Mouse (Mus musculus) heart, adult 2 months (tissue): ENCODE data around the gene Gm10645. TPM values are rescaled to one million over a fixed set of nuclear protein-coding genes. Genes with fewer than 3 reads are reported as not detected.

ENCODE experiments used
- DNase-seq, 2 experiments: peaks; one replicate each; pipeline ENCODE4 v3.0.0; 2021
- H3K27ac ChIP-seq: fragments of 200-600 bp; 2 replicates; pipeline ENCODE4 v1.8.1; 2022
- H3K27me3 ChIP-seq: fragments of 200-500 bp; 2 replicates; pipeline ENCODE4 v1.6.1; 2012; ENCODE audit warnings: mild to moderate bottlenecking, low read length, inconsistent platforms, mixed read lengths; ENCODE audit not compliant: control insufficient read depth, insufficient read depth
- H3K36me3 ChIP-seq: fragments of 200-500 bp; 2 replicates; pipeline ENCODE4 v1.6.1; 2012; ENCODE audit warnings: low read length, inconsistent platforms; ENCODE audit not compliant: control insufficient read depth, insufficient read depth
- H3K4me1 ChIP-seq: fragments of 200-500 bp; 2 replicates; pipeline ENCODE4 v1.6.1; 2011; ENCODE audit warnings: low read length; ENCODE audit not compliant: control insufficient read depth, insufficient read depth
- H3K4me3 ChIP-seq: fragments of 200-600 bp; 2 replicates; pipeline ENCODE4 v1.8.1; 2022
- H3K79me2 ChIP-seq: fragments of 200-500 bp; replicated peaks from 2 replicates; pipeline ENCODE4 v1.6.1; 2012; ENCODE audit warnings: mild to moderate bottlenecking, inconsistent platforms, low read length, moderate library complexity, mixed read lengths; ENCODE audit not compliant: control insufficient read depth, insufficient read depth
- H3K9ac ChIP-seq: fragments of 200-500 bp; 2 replicates; pipeline ENCODE4 v1.6.1; 2012; ENCODE audit warnings: low read depth, mild to moderate bottlenecking, control low read depth, inconsistent platforms, low read length, mixed read lengths
- CTCF ChIP-seq: fragments of 200-600 bp; IDR thresholded peaks from 2 replicates; pipeline ENCODE4 v1.8.1; 2022; ENCODE audit warnings: antibody characterized with exemption, mild to moderate bottlenecking, moderate library complexity
- EP300 ChIP-seq: fragments of 200-500 bp; IDR thresholded peaks from 2 replicates; pipeline ENCODE4 v1.6.1; 2011; ENCODE audit warnings: low read depth, low read length, control low read depth; ENCODE audit not compliant: insufficient read depth
- POLR2A ChIP-seq: fragments of 200-500 bp; IDR thresholded peaks from 2 replicates; pipeline ENCODE4 v1.6.1; 2011; ENCODE audit warnings: mild to moderate bottlenecking, low read depth, low read length, control low read depth; ENCODE audit not compliant: insufficient read depth
- WGBS: fragments of 180-500 bp; shearing (Covaris S2); methylation state at CpG from one replicate; pipeline ENCODE4 v1.1.7; 2018; 5-methylcytosine and 5-hydroxymethylcytosine counted together
- intact Hi-C: fragments of 180-260 bp; cut with DNase I; formaldehyde crosslinking; loops from one replicate; pipeline ENCODE4 v1.15.1; 2025
- polyA plus RNA-seq: library from polyadenylated mRNA; depleted of rRNA; stranded (reverse); fragments of >200 nt; gene quantifications from 2 replicates; pipeline ENCODE4 v1.2.3, GENCODE M21; 2012
- total RNA-seq, 2 experiments: library from RNA; stranded (reverse); gene quantifications; 2 replicates each; pipeline ENCODE4 v1.2.3; 2021

Gm10645 gene
- total and polyA plus RNA-seq, 3 experiments = 0.20 to 0.29 TPM; not detected in 1

DNA sequence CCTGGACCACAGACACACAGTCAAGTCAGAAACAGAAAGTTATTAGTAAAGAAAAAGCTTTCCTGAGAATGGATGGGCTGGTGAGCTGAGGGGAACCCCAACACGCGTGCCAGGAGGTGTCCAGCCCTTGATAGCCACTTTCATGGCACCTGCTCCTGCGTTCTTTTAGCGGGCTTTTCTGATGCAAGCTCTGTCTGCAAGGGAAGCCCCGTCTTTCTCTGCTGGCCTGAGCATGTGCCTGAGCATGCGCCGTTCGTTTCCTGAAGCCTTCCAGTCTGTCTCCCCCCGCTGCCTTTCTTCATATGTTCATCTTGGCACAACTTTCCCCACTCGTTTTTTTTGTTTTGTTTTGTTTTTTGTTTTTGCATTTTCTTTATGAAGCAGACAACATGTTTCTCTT lies 9.7 kb upstream of the Gm10645 start:
- DNase-seq = no peak
- Histone ChIP-seq H3K27ac (no peak overlapping the region), H3K79me2 (no peaks in the 10 kb centered on the region), H3K9ac (no peak overlapping the region), H3K36me3 (no peaks in the 10 kb centered on the region), H3K4me1 (peaks cover 4% of the 10 kb centered on the region; the same call in 1 of the 2 replicates), H3K27me3 (no peaks in the 10 kb centered on the region), H3K4me3 (no peak overlapping the region)
- no peak for TF ChIP-seq CTCF
- no peak for TF ChIP-seq EP300
- TF ChIP-seq POLR2A = no peak
- intact Hi-C loops = no loop called here
- WGBS = 63% methylated on average over 10 of the region's 10 CpGs

- Histone ChIP-seq H3K4me1 (no peaks in the 10 kb centered on the region), H3K27me3 (no peaks in the 10 kb centered on the region), H3K9ac (no peak overlapping the region), H3K79me2 (no peaks in the 10 kb centered on the region), H3K27ac (no peak overlapping the region), H3K36me3 (no peaks in the 10 kb centered on the region), H3K4me3 (no peak overlapping the region)
- WGBS = 53% methylated on average over 6 of the region's 6 CpGs
- intact Hi-C loops = no loop called here
- no peak for DNase-seq
- TF ChIP-seq CTCF (no peak), POLR2A (no peak), EP300 (no peak)
These were observed 4.9 kb upstream of the Gm10645 start for GRCm38 (mm10) chr8:83170894-83171293.

DNA sequence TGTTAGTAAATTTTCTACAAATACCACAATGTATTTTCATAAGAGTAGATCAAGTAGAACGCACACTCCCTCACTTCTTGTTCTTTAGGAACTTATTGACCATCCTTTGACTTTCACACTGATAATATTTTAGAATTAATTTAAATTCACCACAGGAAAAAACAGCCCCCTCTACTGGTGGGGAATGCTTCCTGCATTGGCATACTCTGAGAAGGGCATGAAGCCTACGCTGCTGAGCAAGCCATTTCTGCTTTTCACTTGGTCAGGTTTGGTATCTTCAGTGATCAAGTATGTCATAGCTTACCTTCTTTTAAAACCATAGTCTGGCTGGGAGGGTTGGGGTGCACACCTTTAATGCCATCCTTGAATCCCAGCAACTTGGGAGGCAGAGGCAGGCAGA lies 3.7 kb upstream of the Gm10645 start:
- Histone ChIP-seq H3K9ac (no peak overlapping the region), H3K36me3 (no peaks in the 10 kb centered on the region), H3K27me3 (no peaks in the 10 kb centered on the region), H3K4me3 (no peak overlapping the region), H3K4me1 (no peaks in the 10 kb centered on the region), H3K27ac (no peak overlapping the region), H3K79me2 (no peaks in the 10 kb centered on the region)
- DNase-seq = no peak
- intact Hi-C loops = loop anchor here (1.0 kb wide), 1 partner anchor 69 kb away; no protein-coding TSS in a partner anchor
- no peak for TF ChIP-seq EP300
- TF ChIP-seq CTCF = peak; percentile 72
- no peak for TF ChIP-seq POLR2A
- WGBS = 93% methylated on average over 2 of the region's 2 CpGs

DNA sequence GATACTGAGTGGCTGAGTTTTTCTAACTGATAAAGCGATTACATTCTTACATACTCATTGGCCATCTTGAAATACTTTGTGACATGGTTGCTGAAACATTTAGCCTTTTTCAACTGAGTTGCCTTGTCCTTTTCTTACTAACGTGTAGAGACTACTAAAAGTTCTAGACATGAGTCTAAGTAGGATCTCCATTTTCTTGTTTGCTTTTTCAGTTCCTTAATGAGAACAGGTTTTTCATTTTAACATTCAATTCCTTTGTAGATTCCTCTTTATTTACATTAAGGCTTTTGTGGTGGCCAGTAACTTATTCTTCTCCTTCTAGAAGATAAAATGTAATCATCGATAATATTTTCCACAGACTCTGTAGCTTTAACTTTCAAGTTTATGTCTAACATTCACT lies 3.2 kb upstream of the Gm10645 start:
- intact Hi-C loops = loop anchor here (1.0 kb wide), 1 partner anchor 69 kb away; no protein-coding TSS in a partner anchor
- no peak for DNase-seq
- Histone ChIP-seq H3K9ac (no peak overlapping the region), H3K4me3 (no peak overlapping the region), H3K36me3 (no peaks in the 10 kb centered on the region), H3K27ac (no peak overlapping the region), H3K79me2 (no peaks in the 10 kb centered on the region), H3K27me3 (no peaks in the 10 kb centered on the region), H3K4me1 (no peaks in the 10 kb centered on the region)
- TF ChIP-seq EP300 (no peak), CTCF (no peak), POLR2A (no peak)
- 79% methylated on average over 3 of the region's 3 CpGs for WGBS

GRCm38 (mm10) chr8:83167932-83168331 lies 2.0 kb upstream of the Gm10645 start:
- H3K79me2 ChIP-seq = no peaks in the 10 kb centered on the region
- no peak for DNase-seq
- H3K27ac ChIP-seq = no peak overlapping the region
- no peak for TF ChIP-seq POLR2A
- no peak for TF ChIP-seq EP300
- no peak for TF ChIP-seq CTCF
- no peak overlapping the region for H3K4me3 ChIP-seq
- WGBS = 60% methylated on average over 3 of the region's 3 CpGs
- H3K27me3 ChIP-seq = no peaks in the 10 kb centered on the region
- H3K4me1 ChIP-seq = no peaks in the 10 kb centered on the region
- H3K36me3 ChIP-seq = no peaks in the 10 kb centered on the region
- no peak overlapping the region for H3K9ac ChIP-seq
- intact Hi-C loops = no loop called here

- H3K4me1 ChIP-seq = no peaks in the 10 kb centered on the region
- WGBS = under 1% methylated on average over 63 of the region's 63 CpGs
- peak; percentile 75 to 82 for DNase-seq
- peak within 1 kb of the TSS; percentile 66 for H3K9ac ChIP-seq
- H3K36me3 ChIP-seq = no peaks in the 10 kb centered on the region
- intact Hi-C loops = no loop called here
- no peaks in the 10 kb centered on the region; the same call in 1 of the 2 replicates for H3K27me3 ChIP-seq
- TF ChIP-seq CTCF (peak; percentile 52), EP300 (no peak), POLR2A (no peak)
- H3K79me2 ChIP-seq = no peaks in the 10 kb centered on the region
- H3K4me3 ChIP-seq = peak within 1 kb of the TSS; percentile 77
- H3K27ac ChIP-seq = peak within 1 kb of the TSS; percentile 76
These were observed 587 bp downstream of the Gm10645 start, which contains the start of gene Tbc1d9 for GRCm38 (mm10) chr8:83165235-83165930. TSS of gene Tbc1d9 (plus strand) at chr8:83165352.
